Mouse (Mus musculus): ENCODE results near the gene Aprt.

The Aprt gene

DNA sequence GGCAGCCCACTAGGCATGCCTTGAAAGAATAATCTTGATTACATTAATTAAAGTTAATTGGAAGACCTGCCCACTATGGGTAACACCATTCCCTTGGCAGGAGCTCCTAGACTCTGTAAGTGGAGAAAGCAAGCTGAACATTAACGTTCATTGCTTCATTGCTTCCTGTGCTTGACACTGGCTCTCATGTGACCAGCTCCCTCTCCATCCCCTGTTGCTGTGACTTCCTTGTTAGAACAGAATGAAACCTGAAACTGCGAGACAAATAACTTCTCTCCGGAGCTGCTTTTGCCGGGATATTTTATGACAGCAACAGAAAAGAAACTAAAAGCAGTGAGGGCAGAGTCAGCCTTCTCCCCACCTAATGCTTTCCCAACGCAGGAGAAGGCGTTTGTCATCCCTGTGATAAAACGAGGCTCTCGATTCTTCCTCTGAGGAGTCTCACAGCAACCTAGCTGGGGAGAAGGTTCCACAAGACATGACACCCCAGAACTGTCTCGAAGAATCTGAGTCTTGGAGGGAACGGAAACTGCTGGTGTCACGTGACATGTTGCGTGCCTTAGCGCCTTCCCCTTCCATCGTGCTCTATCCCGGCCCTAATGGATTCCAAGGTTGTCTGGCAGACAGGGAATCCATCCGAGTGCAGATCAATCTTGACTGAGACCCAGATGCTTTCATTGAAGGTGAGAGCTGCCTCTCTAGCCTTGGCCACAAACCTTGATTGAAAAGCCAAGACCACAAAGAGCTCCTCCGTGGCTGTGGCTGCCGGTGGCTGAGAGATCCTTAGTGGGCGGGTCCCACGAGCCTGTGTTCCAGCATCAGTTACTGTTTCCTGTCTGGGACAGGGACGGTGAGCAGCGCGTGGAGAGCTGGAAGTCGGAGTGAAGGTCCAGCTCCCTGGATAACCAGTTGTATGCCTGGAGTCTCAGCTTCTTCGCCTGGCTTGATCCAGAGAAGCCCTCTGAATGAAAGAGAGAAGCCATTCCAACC is 12.1 kb downstream of the Aprt start:
- DNase-seq (ENCODE audit: low spot score) = no peak

- DNase-seq (ENCODE audit: low spot score) = no peak
Observed at GRCm38 (mm10) chr8:122561199-122561598, 15.5 kb downstream of the Aprt start.

DNA sequence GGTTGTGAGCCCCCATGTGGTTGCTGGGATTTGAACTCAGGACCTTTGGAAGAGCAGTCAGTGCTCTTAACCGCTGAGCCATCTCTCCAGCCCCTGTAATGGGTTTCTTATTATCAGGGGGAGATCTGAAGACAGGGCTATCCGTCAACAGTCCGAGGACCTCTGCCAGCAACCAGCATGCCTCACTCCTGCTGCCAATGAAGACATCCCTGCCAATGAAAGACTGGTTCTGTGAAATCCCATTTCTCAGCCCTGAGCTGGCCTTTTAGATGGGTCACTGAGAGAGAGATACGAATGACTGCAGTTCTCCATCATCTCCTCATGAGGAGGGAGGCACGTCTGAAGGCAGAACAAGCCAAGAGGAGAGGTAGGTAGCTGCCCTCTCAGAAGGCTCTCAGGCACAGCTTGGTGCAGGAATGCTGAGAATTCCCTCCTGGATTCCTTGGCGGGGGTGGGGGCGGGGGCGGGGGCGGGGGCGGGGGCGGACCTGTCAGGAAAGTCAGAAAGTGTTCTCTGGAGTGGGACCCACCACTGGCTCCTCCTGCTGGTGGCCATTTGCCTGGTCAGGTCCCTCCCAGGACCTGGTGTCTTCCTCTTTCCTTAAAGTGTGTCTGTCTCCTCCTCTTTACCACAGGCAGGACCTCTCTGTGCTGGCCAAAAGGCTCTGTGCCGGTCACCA is 17.9 kb downstream of the Aprt start:
- no peak for DNase-seq (ENCODE audit: low spot score)

DNA sequence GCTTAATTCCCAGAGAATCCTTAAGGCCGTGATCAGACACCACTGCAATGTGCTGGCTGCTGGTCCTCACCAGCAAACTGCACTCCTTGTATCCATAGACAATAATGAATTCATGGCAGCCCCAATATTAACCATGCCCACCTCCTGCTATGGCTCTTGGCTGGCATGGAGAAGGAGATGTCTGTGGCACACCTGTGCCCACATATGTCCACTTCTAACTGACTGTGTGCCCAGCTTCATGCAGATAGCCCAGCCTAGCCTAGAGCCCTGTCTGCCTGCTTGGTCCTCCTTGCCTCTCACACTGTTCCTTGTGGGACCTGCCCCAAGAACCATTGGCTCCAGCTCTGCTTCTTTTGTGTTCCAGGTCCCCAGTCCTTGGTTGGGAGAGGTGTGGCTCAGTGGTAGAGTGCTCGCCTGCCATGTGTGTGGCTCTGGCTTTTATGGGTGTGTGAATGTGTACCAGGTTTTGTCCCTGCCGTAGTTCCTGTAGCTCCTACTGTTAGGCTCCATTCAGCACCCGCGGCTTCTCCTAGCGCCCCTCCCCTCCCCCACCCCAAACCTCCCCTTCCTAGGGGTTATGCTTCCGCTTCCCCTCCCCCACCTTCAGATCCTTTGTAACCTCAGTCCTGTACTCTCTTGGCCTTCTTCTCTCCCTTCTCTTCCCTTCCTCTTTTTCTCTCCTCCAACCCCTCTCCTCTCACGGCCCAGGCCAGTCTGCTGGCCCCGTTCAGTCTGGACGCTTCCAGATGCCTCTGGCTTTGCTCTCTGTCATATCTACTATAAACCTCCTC is 19.3 kb downstream of the Aprt start:
- no peak for DNase-seq (ENCODE audit: low spot score)

DNA sequence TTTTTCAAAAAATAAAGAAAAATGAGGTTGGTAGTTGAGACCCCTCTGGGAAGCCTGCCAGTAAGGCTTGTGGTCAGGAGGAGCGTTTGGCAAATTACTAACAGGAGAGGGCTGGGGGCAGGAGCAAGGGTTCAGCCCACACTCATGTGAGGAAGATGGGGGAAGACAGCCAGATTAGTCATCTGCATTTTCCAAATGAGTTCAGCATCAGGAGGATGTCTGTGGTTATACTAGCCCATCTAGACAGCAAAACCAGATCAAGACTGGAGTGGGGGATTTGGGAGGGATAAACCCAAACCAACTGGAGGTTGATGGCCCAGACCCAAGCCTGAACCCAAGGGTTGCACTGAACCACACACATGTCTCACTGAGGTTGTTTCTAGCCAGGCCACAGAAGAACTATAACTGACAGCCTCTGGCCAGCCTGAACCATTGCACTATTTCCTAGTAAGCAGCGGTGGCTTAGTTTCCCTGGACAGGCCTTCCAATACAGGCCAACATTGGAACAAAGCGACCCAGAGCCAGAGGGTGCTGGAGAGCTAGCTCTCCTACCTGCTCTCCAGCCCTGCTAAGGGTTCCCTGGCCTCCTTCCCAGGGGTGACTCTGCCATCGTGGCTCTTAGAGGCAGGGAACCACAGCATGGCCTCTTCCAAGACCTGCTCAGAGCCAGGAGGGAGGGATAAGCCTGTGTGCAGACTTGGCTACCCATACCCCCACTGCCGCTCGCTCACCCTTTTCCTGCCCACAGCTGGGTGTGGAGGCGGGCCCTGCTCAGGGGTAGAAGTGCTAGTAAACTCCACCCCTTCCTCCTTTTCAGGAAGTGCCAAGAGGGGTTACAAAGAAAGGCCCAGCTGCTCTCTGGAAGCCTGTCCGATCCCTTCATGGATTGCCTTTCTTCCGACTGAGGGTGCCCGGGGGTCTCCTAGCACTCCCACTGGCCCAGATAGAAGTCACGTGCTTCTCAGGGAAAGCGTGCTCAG is 20.4 kb downstream of the Aprt start:
- DNase-seq (ENCODE audit: low spot score) = peak; percentile 87

DNA sequence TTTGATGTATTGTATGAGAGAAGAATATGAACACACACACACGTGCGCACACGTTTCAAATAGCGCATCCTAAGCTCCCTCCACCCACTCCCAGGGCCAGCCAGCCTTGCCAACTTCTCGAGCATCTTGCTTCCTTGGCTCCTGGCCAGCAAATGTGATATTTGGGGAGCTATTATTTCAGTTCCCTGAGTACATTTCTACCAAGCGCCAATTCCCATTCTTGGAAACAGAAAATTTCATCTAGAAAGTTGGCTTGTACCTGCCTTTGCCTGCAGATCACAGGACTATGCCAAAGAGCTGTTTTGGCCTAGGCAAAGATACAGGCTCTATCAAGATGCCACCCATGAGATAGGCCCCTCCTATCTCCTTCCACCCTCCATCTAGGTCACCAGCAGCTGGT is 21.9 kb downstream of the Aprt start:
- DNase-seq (ENCODE audit: low spot score) = no peak

- DNase-seq (ENCODE audit: low spot score) = peak; percentile 94
Observed at GRCm38 (mm10) chr8:122551265-122552051, 25.3 kb downstream of the Aprt start, which contains the start of gene Piezo1. TSS of gene Piezo1 (minus strand) at chr8:122551329.

DNA sequence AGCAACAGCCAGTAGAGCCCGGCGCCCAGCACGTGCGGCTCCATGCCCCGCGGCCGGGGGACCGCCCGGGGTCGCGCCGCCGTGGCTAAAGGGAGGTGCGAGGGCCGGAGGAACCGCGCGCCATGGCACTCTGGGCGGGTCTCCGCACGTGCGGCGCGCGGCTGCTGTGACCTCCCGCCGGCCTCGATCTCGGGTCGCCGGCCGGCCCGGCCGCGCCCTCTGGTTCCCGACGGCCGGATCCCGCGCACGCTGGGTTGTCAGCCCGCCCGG is 25.8 kb downstream of the Aprt start:
- DNase-seq (ENCODE audit: low spot score) = no peak

GRCm38 (mm10) chr8:122550234-122550994 is 26.3 kb downstream of the Aprt start:
- DNase-seq (ENCODE audit: low spot score) = no peak

DNA sequence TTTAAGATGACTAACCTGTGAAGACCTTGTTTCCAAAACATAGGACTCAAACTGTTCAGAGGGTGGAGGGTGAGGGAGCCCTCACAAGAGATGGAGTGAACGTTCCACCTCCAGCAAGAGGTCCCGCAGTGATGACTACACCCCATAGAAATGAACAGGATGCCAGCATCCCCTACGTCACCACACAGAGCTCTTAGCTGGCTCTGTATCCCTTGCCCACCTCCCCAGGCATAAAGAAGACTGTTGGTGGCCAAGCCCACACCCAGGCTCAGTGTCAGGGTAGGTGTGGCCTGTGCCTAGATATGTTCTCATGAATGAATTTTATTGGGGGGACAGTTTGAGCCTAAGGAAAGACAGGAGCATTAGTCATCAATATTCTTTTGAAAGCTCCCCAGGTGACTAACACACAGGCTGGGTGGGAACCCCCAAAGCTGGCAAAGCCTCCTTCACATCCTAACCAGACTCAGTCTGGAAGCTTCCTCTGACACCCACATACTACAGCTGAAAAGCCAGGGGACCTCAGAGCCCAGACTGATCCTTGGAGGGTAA is 27.7 kb downstream of the Aprt start:
- DNase-seq (ENCODE audit: low spot score) = no peak

- no peak for DNase-seq (ENCODE audit: low spot score)
Observed at GRCm38 (mm10) chr8:122548331-122548730, 28.4 kb downstream of the Aprt start.

DNA sequence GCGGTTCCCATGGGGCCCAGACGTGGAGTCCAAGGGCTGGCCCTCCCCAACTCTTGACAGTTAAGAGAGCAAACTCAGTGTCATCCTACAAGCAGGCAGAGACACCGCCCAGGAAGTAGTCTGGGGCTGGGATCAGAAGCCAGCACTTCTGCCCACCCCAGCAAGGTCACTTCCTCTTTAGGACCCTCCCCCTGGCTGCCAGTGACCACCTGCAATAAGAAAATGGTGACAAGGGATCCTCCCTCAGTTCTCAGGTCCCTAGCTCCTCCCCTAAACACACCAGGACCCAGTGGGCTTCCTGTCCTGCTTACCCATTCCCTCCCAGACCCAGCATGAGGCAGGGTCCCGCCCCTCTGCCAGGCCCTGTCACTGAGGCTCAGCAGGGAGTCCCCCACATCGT is 28.9 kb downstream of the Aprt start:
- peak; percentile 79 for DNase-seq (ENCODE audit: low spot score)

DNA sequence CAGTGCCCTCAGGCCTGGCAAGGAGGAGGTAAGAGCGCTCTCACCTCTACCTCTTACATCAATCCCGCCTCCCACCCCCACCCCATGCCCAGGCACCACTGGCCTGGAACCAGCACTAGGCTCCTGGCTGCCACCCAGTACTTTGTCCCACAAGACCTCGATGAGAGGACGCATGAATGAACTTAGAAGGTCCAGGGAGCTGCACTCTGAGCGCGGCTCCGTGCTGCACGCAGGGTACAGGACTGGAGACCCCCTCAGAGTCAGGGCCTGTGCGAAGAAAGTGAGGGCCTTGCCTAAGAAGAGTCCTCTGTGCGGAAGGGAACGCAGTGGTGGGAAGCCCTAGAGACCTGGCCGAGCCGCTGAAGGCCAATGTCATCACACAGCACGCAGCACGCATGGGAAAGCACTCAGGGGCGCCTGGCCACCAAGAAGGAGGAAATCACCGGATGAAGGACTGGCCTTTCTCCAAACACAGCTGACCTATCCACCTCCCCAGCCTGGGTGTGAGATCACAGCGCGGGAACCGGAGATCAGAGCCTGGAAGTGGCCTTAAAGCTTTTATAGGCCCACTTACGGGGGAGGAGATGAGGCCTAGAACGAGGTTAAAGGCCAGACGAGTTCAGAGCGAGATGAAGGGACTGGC is 29.8 kb downstream of the Aprt start:
- DNase-seq (ENCODE audit: low spot score) = no peak

DNA sequence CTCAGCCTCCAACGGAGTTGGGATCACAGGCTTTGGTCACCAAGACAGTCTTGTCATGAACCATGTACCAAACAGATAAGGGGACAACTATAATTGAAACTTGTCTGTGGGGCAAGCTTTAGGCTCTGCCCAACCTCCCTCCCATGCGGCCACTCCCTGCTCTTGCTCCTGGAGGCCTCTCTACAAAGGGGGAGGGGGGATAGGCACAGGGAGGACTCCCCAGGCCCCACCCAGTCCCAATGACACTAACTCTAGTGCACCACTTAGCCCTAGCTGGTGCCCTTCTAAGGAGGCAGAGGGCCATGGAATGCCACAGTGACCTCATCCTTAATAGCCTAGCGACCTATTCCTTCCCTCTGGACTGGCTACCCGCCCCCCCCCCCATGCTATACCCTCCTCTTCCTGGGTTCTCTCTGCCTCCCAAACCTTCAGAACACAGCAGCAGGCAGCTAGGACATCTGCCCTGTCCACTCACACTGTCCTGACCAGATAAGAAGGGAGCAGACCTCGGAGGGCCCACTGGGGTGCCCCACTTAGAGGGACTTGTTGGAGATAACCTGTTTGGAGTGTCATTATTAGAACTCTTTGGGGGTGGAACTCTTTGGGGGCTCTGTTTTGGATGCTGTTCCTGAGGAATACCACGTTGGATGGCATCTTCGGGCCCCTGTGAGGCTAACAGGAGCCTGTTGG is 30.5 kb downstream of the Aprt start:
- no peak for DNase-seq (ENCODE audit: low spot score)

DNA sequence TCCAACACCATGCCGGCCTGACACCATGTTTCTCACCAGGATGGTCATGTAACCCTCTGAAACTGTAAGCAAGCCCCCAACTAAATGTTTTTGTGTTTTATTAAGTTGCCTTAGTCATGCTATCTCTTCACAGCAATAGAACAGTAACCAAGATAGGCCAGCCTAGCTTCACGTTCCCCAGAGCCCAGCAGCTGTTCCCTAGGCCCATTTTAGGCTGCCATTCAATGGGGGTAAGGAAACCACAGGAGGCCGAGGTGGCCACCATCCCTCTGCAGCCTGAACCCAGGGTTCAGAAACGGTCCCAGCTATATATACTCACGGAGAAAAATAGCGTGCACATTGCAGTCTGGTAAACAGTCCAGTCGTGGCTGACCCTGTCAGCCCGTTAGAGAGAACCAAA is 32.6 kb downstream of the Aprt start:
- no peak for DNase-seq (ENCODE audit: low spot score)

GRCm38 (mm10) chr8:122538310-122539076 is 38.2 kb downstream of the Aprt start:
- DNase-seq (ENCODE audit: low spot score) = no peak

DNA sequence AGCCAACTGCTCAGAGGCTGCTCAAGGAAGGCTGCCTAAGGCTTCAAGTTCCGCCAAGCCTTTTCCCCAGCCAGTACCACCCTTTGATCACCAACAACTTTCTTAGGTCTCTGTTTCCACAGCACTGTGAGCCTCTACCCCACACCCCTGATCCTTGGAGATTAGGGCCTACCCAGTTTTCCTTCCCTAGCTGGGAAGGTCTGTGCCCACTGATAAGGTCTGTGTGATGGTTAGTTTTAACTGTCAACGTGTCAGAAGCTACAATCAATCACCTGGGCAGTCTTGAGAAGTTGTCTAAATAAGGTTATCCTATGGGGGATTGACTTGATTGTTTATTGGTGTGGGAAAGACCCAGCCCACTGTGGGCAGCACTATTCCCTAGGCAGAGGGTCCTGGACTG is 38.9 kb downstream of the Aprt start:
- no peak for DNase-seq (ENCODE audit: low spot score)

DNA sequence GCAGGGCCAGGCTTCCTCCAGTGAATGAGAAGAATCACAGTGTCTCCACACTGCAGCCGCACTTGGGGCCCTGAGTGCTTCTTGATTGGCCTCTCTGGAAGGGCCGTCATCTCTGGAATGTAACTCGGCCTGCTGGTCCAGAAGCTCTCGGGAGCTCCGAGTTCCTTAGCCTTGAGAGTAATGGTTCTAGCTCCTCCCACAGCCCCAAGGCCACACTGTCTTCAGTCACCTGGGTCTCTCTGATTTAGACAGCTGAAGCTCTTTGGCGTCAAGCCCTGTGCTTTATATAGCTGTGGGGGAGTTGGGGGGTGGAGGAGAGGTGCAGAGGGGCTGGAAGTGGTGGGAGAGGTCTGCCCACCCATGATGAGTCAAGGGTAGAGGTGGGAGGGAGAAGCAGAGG is 39.7 kb downstream of the Aprt start:
- peak; percentile 91 for DNase-seq (ENCODE audit: low spot score)

Data from lung, postnatal 25 days (tissue).